Mouse (Mus musculus): ENCODE data around the gene Zfp691. TPM values are rescaled to one million over a fixed set of nuclear protein-coding genes. Genes with fewer than 3 reads are reported as not detected.
A peak's percentile ranks its signal among the peaks of the same experiment; 100 is the strongest.

Zfp691 gene
- 10 to 100 TPM; 19.3 to 23.9 (median 22.6) TPM for total RNA-seq (2022)

DNA sequence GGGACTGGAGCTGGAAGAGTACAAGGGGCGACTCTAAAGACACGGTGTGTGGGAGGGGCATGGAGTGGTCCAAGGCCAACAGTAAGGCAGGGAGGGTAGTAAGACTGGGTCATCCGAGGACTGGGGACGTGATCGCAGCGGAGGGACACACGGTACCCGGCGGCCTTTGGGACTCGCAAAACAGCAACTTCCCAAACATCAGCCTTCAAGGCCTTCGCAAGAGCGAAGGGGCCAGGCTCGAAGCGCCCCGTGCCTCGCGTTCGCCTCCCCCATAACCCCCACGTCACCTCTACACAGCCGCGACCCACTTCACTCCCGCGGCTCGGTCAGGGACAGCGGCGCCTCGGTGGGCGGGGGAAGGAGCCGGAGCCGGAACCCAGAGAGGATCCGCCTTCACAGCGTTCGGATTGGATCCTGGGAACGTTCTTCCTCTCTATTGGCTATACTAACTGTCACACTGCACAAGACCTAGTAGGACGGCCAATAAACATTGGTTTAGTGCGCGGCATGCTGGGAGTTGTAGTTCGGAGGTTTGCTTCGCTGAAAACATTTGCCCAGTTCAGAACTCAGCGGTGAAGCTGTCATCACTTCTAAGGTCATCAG lies at the start of gene Zfp691:
Gene Zfp691 (minus strand): TSS at position 345 of the 603 bp plus-strand sequence.
- peak; percentile 98 for DNase-seq (ENCODE audit: low spot score)

- no peak for DNase-seq (ENCODE audit: low spot score)
These were observed 49.7 kb upstream of the Zfp691 start for GRCm38 (mm10) chr4:119223696-119224095.

- no peak for DNase-seq (ENCODE audit: low spot score)
These were observed 44.2 kb upstream of the Zfp691 start, which contains the start of gene Tmem269 for GRCm38 (mm10) chr4:119218169-119218568. Gene Tmem269 (minus strand): TSS chr4:119218217.

- no peak for DNase-seq (ENCODE audit: low spot score)
These were observed 42.7 kb upstream of the Zfp691 start for GRCm38 (mm10) chr4:119216667-119217066.

DNA sequence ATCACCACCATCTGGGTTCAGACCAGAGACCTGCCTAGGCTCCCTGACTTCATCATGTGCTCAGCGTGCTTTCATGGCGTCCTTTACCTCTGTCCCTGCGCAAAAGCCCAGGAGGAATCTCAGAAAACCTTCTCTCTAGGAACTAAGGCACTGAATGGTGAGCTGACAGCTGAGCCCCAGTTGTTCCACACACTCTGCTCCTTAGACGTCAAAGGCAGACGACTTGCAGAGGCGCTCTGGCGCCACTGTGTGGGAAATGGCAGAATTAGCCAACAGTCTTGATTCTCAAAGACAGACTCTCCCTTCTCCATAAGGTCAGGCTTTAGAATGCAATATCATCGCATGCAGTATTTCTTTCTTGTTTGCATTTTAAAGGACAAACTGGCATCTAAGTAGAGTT lies 30.7 kb upstream of the Zfp691 start:
- peak; percentile 28 for DNase-seq (ENCODE audit: low spot score)

GRCm38 (mm10) chr4:119198105-119198504 lies 24.1 kb upstream of the Zfp691 start:
- no peak for DNase-seq (ENCODE audit: low spot score)

DNA sequence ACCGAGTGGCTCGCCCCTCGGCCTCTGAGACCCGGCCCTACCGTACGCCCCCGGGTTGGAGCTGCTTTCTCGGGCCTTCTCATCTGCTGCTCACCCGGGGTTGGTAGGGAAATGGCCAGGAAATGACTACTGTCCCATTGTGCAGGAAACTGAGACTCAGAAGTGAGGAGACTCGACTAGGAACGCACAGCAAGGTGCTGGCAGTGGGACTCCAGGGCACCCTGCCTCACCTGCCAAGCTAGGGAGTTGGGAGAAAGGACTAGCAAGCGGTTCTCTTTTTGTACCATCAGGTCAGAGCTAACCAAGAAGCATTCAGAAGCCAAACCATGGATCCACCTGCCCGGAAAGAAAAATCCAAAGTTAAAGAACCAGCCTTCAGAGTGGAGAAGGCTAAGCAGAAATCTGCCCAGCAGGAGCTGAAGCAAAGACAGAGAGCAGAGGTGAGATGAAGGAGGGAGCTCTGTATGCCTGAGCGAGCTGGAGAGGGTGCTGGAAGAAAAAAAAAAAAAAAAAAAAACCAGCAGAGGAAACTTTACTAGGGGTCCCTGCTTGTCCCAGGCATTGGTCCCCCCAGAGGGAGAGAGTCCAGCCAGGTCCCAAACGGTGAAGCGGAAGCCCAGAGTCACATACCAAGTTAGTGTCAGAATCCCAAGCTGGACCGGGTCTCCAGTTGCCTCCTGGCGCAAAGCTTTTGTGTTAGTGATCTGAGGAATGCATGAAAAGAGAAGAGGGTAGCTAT lies 21.8 kb upstream of the Zfp691 start:
- peak; percentile 12 for DNase-seq (ENCODE audit: low spot score)

DNA sequence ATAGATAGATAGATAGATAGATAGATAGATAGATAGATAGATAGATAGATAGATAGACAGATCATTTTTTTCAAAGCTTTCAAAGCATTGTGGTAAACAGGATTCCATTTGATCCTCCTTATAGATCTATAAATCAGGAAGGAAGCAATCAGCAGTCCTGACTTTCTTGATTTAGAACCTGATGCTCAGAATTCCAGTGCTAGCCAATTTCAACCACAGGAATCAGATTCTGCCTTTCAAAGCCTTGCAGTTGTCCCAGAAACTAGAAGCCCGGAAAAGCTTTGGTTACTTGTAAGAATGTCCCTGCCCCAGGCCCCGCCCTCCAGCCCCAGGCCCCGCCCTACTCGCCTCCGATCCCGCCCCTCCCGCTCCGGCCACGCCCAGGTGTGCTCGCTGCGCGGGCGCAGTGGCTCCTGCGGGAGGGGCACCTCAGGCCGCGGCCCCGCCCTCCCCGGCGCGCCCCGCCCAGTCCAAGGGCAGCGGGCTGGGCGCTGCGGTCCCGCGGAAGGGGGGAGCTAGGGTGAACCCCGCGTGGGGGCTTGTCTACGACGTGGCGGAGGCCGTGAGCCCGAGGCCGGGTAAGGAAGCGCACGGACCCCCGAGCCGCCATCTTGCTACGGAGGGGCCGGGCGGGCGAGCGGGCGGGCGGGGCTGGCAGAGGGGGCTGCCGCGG lies 21.1 kb upstream of the Zfp691 start, which contains the start of gene Svbp:
Gene Svbp (plus strand): TSS at position 398 of the 673 bp plus-strand sequence.
- DNase-seq (ENCODE audit: low spot score), result peak; percentile 70

GRCm38 (mm10) chr4:119192757-119193156 lies 18.8 kb upstream of the Zfp691 start:
- no peak for DNase-seq (ENCODE audit: low spot score)

- DNase-seq (ENCODE audit: low spot score), result no peak
These were observed 17.3 kb upstream of the Zfp691 start for GRCm38 (mm10) chr4:119191273-119191672.

DNA sequence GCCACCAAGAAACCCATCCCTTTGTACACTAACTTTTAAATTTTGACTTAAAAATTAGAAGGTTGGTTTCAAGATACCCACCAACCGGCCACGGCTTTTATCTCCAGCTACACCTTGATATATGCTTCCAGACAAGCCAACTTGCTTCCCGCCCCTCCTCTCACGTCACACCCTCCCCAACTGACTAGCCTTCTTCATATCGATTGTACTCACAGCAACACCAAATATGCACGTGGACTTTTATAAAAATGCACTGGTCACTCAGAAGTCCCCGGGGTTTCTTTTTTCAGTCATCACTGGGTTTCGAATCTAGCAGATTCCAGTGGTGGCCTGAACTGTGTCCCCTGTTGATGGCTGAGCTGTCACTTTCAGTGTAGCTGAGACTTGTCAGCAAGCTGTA lies 16.6 kb upstream of the Zfp691 start:
- no peak for DNase-seq (ENCODE audit: low spot score)

- no peak for DNase-seq (ENCODE audit: low spot score)
These were observed 15.9 kb upstream of the Zfp691 start, which contains the start of gene Ermap for GRCm38 (mm10) chr4:119189864-119190263. Gene Ermap (minus strand): TSS chr4:119190011.

DNA sequence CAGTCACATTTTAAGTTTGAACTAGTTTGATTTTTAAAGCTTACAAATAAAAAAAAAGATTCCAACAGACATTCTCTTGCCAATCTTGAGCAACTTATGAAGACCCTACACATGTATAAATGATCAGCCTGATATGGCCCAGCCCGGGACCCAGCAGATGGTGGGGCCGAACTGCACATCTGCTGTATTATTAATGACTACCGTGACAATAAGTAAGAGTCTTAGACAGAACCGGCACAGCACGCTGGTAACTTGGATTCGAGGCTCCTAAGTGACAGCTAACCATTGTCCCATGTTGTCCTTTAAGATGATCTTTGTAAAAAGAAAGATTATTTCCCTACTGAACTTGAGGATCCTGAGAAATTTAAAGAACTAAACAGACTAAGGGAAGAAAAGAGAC lies 15.4 kb upstream of the Zfp691 start:
- DNase-seq (ENCODE audit: low spot score), result no peak

GRCm38 (mm10) chr4:119188060-119188785 lies 14.2 kb upstream of the Zfp691 start:
- DNase-seq (ENCODE audit: low spot score), result no peak

DNA sequence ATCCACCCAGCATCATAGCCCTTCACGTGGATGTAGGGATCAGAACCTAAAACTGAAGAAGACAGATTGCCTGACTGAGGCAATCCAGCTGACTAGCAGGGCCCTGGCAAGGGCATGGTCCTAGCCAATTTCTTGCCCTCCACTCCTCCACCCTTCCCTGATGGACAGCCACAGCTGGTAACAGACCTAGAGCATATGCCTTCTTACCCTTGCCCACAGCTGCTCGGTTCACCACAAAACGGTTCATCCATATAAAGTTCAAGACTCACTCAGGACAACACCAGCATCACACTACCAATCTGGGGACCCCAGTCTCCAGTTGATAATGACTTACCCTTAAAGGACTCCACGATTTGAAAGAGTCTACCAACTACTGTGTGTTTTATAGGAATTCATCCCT lies 11.8 kb upstream of the Zfp691 start:
- DNase-seq (ENCODE audit: low spot score), result no peak

- no peak for DNase-seq (ENCODE audit: low spot score)
These were observed 9.5 kb upstream of the Zfp691 start for GRCm38 (mm10) chr4:119183525-119183924.

GRCm38 (mm10) chr4:119181456-119181855 lies 7.5 kb upstream of the Zfp691 start:
- no peak for DNase-seq (ENCODE audit: low spot score)

DNA sequence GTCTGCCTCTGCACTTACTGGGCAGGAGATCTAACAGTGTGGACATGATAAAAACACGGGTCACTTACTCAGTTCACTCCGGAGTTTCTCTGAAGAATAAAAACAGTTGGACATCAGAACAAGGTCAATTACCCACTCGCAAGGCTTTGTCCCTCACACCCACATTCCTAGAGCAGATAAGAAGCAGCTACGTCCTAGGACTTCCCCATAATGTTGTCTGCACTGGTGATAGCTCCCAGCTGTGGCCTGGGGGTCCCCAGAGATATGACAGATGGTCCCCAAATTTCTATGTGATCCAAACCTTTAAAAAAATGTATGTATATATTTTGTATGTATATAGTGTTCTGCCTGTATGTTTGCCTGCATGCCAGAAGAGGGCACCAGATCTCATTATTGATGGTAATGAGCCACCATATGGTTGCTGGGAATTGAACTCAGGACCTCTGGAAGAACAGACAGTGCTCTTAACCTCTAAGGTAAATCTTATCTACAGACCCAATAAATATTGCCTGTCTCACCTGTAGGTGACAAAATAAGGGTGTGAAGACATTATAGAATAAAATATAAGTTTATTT lies 6.2 kb upstream of the Zfp691 start:
- no peak for DNase-seq (ENCODE audit: low spot score)

GRCm38 (mm10) chr4:119178331-119178730 lies 4.3 kb upstream of the Zfp691 start:
- peak; percentile 37 for DNase-seq (ENCODE audit: low spot score)

DNA sequence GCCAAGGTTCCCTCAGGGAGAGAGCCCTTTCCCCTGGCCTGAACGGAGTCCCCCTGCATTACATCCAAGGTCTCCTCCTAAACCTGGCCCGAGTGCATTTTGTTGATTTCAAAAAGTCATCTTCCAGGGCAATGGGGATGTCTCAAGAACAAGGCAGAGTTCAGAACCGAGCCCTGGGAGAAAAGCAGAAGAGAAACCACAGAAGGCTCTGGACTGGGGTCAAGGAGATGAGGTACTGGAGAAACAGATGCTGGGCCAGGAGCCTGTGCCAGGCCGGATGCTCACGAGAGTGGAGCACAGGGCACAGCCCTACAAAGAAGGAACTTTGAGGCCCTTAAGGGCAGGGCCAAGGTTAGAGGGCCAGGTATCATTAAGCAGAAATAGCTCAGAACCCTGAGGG lies 3.7 kb upstream of the Zfp691 start:
- peak; percentile 43 for DNase-seq (ENCODE audit: low spot score)

- DNase-seq (ENCODE audit: low spot score), result no peak
These were observed 910 bp downstream of the Zfp691 start for GRCm38 (mm10) chr4:119172919-119173650.

Measured in heart, adult 8-10 months (tissue).